Mouse (Mus musculus): ENCODE results near the gene Hsd3b5.
"Not testable (repeated sequence)": the region's sequence is repeated elsewhere in the genome, so short reads cannot be mapped to it uniquely, and the experiment has no call there.

The Hsd3b5 gene

GRCm38 (mm10) chr3:98630152-98630551, at the start of gene Hsd3b5:
Gene Hsd3b5, minus strand, starts transcription at chr3:98630252.
- no peak for DNase-seq (ENCODE audit: low read depth, low spot score)

GRCm38 (mm10) chr3:98635145-98635544, 5.1 kb upstream of the Hsd3b5 start:
- DNase-seq (ENCODE audit: low read depth, low spot score) = no peak

DNA sequence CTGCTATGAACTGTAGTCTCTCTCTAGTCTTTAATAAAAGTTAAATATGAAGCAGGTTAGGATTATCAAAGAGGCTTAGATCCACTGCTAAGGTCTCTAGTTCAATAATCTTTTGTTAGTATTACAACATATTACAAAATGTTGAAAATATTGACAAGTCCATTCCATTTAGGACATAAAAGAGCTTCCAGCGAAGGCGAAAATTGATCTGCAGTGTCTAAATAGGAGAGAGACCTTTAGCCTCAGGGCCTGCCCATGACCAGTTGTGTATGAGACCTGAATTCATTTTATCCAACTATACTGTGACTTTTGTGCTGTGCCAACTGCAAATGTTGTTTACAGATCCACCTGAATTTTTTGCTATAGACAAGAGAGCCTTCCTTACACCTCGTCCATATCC, 419 bp downstream of the Hsd3b5 start:
- no peak for DNase-seq (ENCODE audit: low read depth, low spot score)

- DNase-seq (ENCODE audit: low read depth, low spot score) = not testable (repeated sequence)
Measured at GRCm38 (mm10) chr3:98616786-98617185, 13.3 kb downstream of the Hsd3b5 start.

- DNase-seq (ENCODE audit: low read depth, low spot score) = not testable (repeated sequence)
Measured at GRCm38 (mm10) chr3:98616244-98616643, 13.8 kb downstream of the Hsd3b5 start.

GRCm38 (mm10) chr3:98614406-98614927, 15.6 kb downstream of the Hsd3b5 start:
- not testable (repeated sequence) for DNase-seq (ENCODE audit: low read depth, low spot score)

- DNase-seq (ENCODE audit: low read depth, low spot score) = no peak
Measured at GRCm38 (mm10) chr3:98613963-98614362, 16.1 kb downstream of the Hsd3b5 start.

GRCm38 (mm10) chr3:98613540-98613939, 16.5 kb downstream of the Hsd3b5 start:
- DNase-seq (ENCODE audit: low read depth, low spot score) = not testable (repeated sequence)

DNA sequence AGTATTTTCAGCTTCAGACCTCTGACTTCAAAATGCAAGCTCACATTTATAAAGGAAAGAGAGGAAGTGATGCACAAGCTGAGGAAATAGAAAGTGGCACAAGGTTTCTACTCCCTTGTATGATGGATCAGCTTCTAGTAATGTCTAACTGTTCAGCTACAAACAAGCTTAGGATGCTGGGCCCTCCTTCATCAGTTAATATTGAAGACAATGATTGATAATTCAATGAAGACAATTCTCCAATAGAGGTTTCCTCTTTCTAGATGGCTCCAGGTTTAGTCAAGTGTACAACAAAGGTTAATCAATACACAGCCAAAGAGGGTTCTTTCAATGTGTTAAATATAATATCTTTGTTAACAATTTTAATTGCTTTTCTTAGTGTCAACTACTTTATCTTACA, 41.3 kb downstream of the Hsd3b5 start, which contains the start of gene Gm10681:
Gene Gm10681 (minus strand): TSS at position 101 of the 400 bp plus-strand sequence.
- no peak for DNase-seq (ENCODE audit: low read depth, low spot score)

DNA sequence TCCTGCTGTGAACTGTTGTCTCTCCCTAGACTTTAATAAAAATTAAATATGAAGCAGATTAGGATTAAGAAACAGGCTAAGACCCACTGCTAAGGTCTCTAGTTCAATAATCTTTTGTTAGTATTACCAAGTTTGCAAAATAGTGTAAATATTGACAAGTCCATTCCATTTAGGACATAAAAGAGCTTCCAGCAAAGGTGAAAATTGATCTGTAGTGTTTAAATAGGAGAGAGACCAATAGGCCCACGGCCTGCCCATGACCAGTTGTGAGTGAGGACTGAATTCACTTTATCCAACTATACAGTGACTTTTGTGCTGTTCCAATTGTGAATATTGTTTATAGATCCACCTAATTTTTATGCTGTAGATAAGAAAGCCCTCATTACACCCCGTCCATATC, 42.3 kb downstream of the Hsd3b5 start:
- no peak for DNase-seq (ENCODE audit: low read depth, low spot score)

- DNase-seq (ENCODE audit: low read depth, low spot score) = not testable (repeated sequence)
Measured at GRCm38 (mm10) chr3:98582622-98583021, 47.4 kb downstream of the Hsd3b5 start.

DNA sequence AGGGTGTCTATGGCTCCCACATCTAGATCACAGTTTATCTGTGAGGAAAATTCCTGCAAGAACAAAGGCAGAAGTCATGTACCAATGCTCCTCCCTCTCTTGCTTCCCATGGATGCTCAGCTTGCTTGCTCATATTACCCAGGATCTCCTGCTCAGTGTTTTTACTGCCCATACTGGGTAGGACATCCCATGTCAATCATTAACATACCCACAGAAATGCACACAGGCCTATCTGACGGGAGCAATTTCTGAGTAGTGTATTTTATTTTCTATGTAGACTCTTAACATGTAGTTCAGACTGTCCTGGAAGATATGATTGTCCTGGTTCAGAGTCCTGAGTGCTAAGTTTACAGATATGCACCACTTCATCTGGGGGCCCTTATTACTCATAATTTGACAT, 47.9 kb downstream of the Hsd3b5 start:
- not testable (repeated sequence) for DNase-seq (ENCODE audit: low read depth, low spot score)

DNA sequence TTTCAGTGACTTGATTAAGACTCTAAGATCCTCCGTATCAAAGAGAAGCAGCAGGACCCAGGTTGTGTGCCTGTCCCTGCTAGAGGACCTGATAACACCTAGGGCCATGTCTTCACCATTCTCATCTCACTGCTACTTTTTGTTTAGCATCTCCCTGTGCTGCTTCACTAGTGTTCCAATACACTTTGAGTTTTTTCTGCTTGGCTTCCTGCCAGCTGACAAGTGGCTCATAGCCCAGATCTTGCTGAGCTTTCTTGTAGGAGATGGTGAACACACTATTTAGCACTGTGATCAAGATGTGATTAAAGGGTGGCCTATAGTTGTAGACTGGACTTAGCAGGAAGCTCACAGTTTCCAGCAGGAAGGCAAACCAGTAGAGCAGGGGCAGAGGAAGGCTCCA, 49.0 kb downstream of the Hsd3b5 start:
- DNase-seq (ENCODE audit: low read depth, low spot score) = peak; percentile 1

All from embryo, embryonic 11.5 days (tissue).